Mouse (Mus musculus) granulocyte monocyte progenitor cell, adult 5-6 weeks (primary cell): ENCODE measurements around the gene Celf1. TPM values are rescaled to one million over a fixed set of nuclear protein-coding genes. Genes with fewer than 3 reads are reported as not detected.

Source experiments
- ATAC-seq: replicated peaks from 2 replicates; pipeline ENCODE4 v1.8.0; 2016; ENCODE audit warnings: mild to moderate bottlenecking, moderate TSS enrichment, inconsistent platforms; ENCODE audit not compliant: poor library complexity, severe bottlenecking
- total RNA-seq, 2 experiments: library from RNA; stranded (forward) in 1 of 2; stranded (reverse) in 1 of 2; fragments of 200-712, 200-1000 nt in 1 of 2; fragments of >200 nt in 1 of 2; fragmentation: Nextera tagmentation in 1 of 2; gene quantifications; 2 replicates each; pipeline ENCODE4 v1.2.3; 2014 to 2017

Gene Celf1
- total RNA-seq, 2 experiments from 2014 or later = 26.5 to 42.2 TPM

- no peak for ATAC-seq
These were observed 7.9 kb upstream of the Celf1 start for GRCm38 (mm10) chr2:90932273-90932672.

GRCm38 (mm10) chr2:90938362-90938761 lies 1.8 kb upstream of the Celf1 start:
- ATAC-seq = no peak

GRCm38 (mm10) chr2:90939750-90940149 lies 432 bp upstream of the Celf1 start:
- peak; percentile 69 for ATAC-seq

GRCm38 (mm10) chr2:90941744-90942143 lies 1.6 kb downstream of the Celf1 start:
- ATAC-seq = no peak

- ATAC-seq = no peak
These were observed 10.0 kb downstream of the Celf1 start for GRCm38 (mm10) chr2:90950149-90950548.

GRCm38 (mm10) chr2:90950582-90951194 lies 10.5 kb downstream of the Celf1 start:
- no peak; the same call in 1 of the 2 replicates for ATAC-seq

GRCm38 (mm10) chr2:90953461-90953860 lies 13.3 kb downstream of the Celf1 start:
- ATAC-seq = no peak

- ATAC-seq = no peak
These were observed 15.9 kb downstream of the Celf1 start for GRCm38 (mm10) chr2:90956053-90956452.

- ATAC-seq = no peak
These were observed 18.7 kb downstream of the Celf1 start for GRCm38 (mm10) chr2:90958856-90959255.

- no peak for ATAC-seq
These were observed 19.8 kb downstream of the Celf1 start for GRCm38 (mm10) chr2:90960012-90960411.

- ATAC-seq = no peak
These were observed 23.1 kb downstream of the Celf1 start for GRCm38 (mm10) chr2:90963304-90963703.

GRCm38 (mm10) chr2:90964811-90965465 lies 24.8 kb downstream of the Celf1 start:
- ATAC-seq = peak; percentile 53

- no peak for ATAC-seq
These were observed 25.4 kb downstream of the Celf1 start for GRCm38 (mm10) chr2:90965466-90966080.

- ATAC-seq = no peak
These were observed 30.4 kb downstream of the Celf1 start for GRCm38 (mm10) chr2:90970606-90971005.

GRCm38 (mm10) chr2:90974101-90974500 lies 33.9 kb downstream of the Celf1 start:
- ATAC-seq = no peak

GRCm38 (mm10) chr2:90975181-90975835 lies 35.1 kb downstream of the Celf1 start:
- no peak for ATAC-seq

GRCm38 (mm10) chr2:90976590-90976989 lies 36.4 kb downstream of the Celf1 start:
- ATAC-seq = no peak

GRCm38 (mm10) chr2:90977291-90977690 lies 37.1 kb downstream of the Celf1 start:
- no peak for ATAC-seq

- ATAC-seq = no peak
These were observed 45.9 kb downstream of the Celf1 start for GRCm38 (mm10) chr2:90986055-90986454.

GRCm38 (mm10) chr2:91008536-91008935 lies 68.4 kb downstream of the Celf1 start:
- no peak for ATAC-seq

- no peak for ATAC-seq
These were observed 73.7 kb downstream of the Celf1 start for GRCm38 (mm10) chr2:91013881-91014280.
